Comparison of ENCODE assay signal across 7 mouse cellular contexts in genomic region chr7:99248906-99249581, GRCm38 (mm10). TPM values are rescaled to one million over a fixed set of nuclear protein-coding genes. Genes with fewer than 3 reads are reported as not detected.
A peak's percentile ranks its signal among the peaks of the same experiment; 100 is the strongest.
DNase-seq lines count a peak whose midpoint lies in the region; ATAC-seq and TF ChIP-seq lines count a peak whose summit lies in the region.

No protein-coding gene starts in this region.

- no peak for TF ChIP-seq POLR2A in liver, adult 2 months (IDR thresholded peaks at IDR 0.05; ENCODE audit: extremely low read depth, insufficient read depth, low read length)
- TF ChIP-seq POLR2A in myocyte (IDR thresholded peaks at IDR 0.05; ENCODE audit: insufficient read length, low read depth) = no peak

- intact Hi-C loops in left cerebral cortex, postnatal 10 days (cut with DNase I) = no loop called here
- intact Hi-C loops in left cerebral cortex, postnatal 14 days (cut with DNase I) = loop anchor here (5.0 kb wide), 1 partner anchor 67 kb away; the partner anchor contains the start of gene Dgat2

- peak overlapping the region; percentile 30; the same call in 1 of the 2 replicates for H3K4me3 ChIP-seq in liver, adult 2 months (ENCODE audit: insufficient read depth, low read depth, low read length)
- H3K4me3 ChIP-seq in intestine, embryonic 16.5 days (ENCODE audit: low read length) = peak overlapping the region; percentile 44
- peak overlapping the region; percentile 14 for H3K4me3 ChIP-seq in myocyte

- TF ChIP-seq CTCF in liver, adult 2 months (IDR thresholded peaks at IDR 0.05; ENCODE audit: low read depth, low read length) = no peak

- H3K27me3 ChIP-seq in liver, adult 2 months (ENCODE audit: control insufficient read depth, insufficient read depth, low read length) = no peaks in the 10 kb centered on the region
- no peaks in the 10 kb centered on the region for H3K27me3 ChIP-seq in intestine, embryonic 16.5 days (replicated peaks; ENCODE audit: control insufficient read depth, insufficient read depth, low read length)
- H3K27me3 ChIP-seq in myocyte (ENCODE audit: control insufficient read depth, insufficient read depth, insufficient read length) = no peaks in the 10 kb centered on the region

- H3ac ChIP-seq in myocyte (ENCODE audit: control insufficient read depth, insufficient read length) = no peak overlapping the region

- no peak overlapping the region for H3K27ac ChIP-seq in liver, adult 2 months (replicated peaks; ENCODE audit: insufficient read depth, low read depth, low read length)
- H3K27ac ChIP-seq in intestine, embryonic 16.5 days (ENCODE audit: low read length) = no peak overlapping the region

- peak; percentile 62; the same call in 1 of the 2 replicates for ATAC-seq in erythroblast, adult 5-6 weeks (replicated peaks; ENCODE audit: low FRiP score, poor library complexity, severe bottlenecking)
- peak; percentile 27; the same call in 1 of the 2 replicates for ATAC-seq in intestine, embryonic 16.5 days

- WGBS in liver, adult 2 months = 10% methylated on average over 42 of the region's 44 CpGs
- WGBS in intestine, embryonic 16.5 days = 2% methylated on average over 44 of the region's 44 CpGs

- H3K9ac ChIP-seq in liver, adult 2 months (ENCODE audit: low read depth, low read length) = peak overlapping the region; percentile 39
- H3K9ac ChIP-seq in intestine, embryonic 16.5 days (ENCODE audit: low read depth, low read length) = peak overlapping the region; percentile 59

- H3K79me2 ChIP-seq in liver, adult 2 months (ENCODE audit: control insufficient read depth, insufficient read depth, low read length) = no peaks in the 10 kb centered on the region
- H3K79me2 ChIP-seq in myocyte (ENCODE audit: control insufficient read depth, insufficient read depth) = no peaks in the 10 kb centered on the region

- no peaks in the 10 kb centered on the region for H3K36me3 ChIP-seq in liver, adult 2 months (ENCODE audit: control insufficient read depth, insufficient read depth, low read length)
- no peaks in the 10 kb centered on the region for H3K36me3 ChIP-seq in intestine, embryonic 16.5 days (ENCODE audit: control insufficient read depth, insufficient read depth, low read length)
- no peaks in the 10 kb centered on the region for H3K36me3 ChIP-seq in myocyte (ENCODE audit: control insufficient read depth, insufficient read depth)

- H3K9me3 ChIP-seq in intestine, embryonic 16.5 days (ENCODE audit: control insufficient read depth, low read length) = no peaks in the 10 kb centered on the region

- DNase-seq in liver, adult 2 months (ENCODE audit: extremely low read depth, low read depth, low spot score) = no peak
- no peak for DNase-seq in liver
- no peak for DNase-seq in left cerebral cortex, postnatal 10 days (ENCODE audit: extremely low spot score in 1 of 2, low spot score in 2 of 2)
- no peak for DNase-seq in left cerebral cortex, postnatal 14 days (ENCODE audit: low spot score in 2 of 2)

- peak overlapping the region; percentile 67 for H3K4me2 ChIP-seq in intestine, embryonic 16.5 days (ENCODE audit: low read depth, low read length)
- peak overlapping the region; percentile 97 for H3K4me2 ChIP-seq in myocyte (ENCODE audit: low read depth)

- no peaks in the 10 kb centered on the region for H3K4me1 ChIP-seq in liver, adult 2 months (ENCODE audit: control insufficient read depth, insufficient read depth, low read length)
- H3K4me1 ChIP-seq in intestine, embryonic 16.5 days (ENCODE audit: control insufficient read depth, insufficient read depth, low read length) = peaks cover 4% of the 10 kb centered on the region; the same call in 1 of the 2 replicates

TF ChIP-seq in myocyte, 11 proteins besides CTCF, POLR2A, EP300 and RAD21:
- TF ChIP-seq REST (IDR thresholded peaks at IDR 0.05; ENCODE audit: insufficient read depth, insufficient read length) (no peak), MAX (IDR thresholded peaks at IDR 0.05; ENCODE audit: low read depth) (no peak), MYOG (IDR thresholded peaks at IDR 0.05; ENCODE audit: control insufficient read depth in 1 of 3, insufficient read depth in 1 of 3, insufficient read length in 2 of 3, low read depth in 2 of 3) (no peak), TCF3 (IDR thresholded peaks at IDR 0.05; ENCODE audit: insufficient read length, low read depth) (no peak), CEBPB (IDR thresholded peaks at IDR 0.05; ENCODE audit: insufficient read depth, poor library complexity, severe bottlenecking) (no peak), USF1 (IDR thresholded peaks at IDR 0.05; ENCODE audit: low read depth) (no peak), SRF (IDR thresholded peaks at IDR 0.05; ENCODE audit: control insufficient read depth, insufficient read length, low read depth) (no peak), POLR2AphosphoS2 (IDR thresholded peaks at IDR 0.05; ENCODE audit: insufficient read length, low read depth) (no peak), TCF12 (IDR thresholded peaks at IDR 0.05; ENCODE audit: insufficient read depth, poor library complexity, severe bottlenecking) (no peak), E2F4 (IDR thresholded peaks at IDR 0.05; ENCODE audit: insufficient read depth) (no peak), MYOD1 (IDR thresholded peaks at IDR 0.05; ENCODE audit: control insufficient read depth in 1 of 3, insufficient read length in 2 of 3, low read depth in 2 of 3) (no peak)

RNA-seq across cellular contexts. Expression of gene Mogat2, which starts 10.6 kb away (rescaled TPM):
- total RNA-seq in liver, adult 2 months (2014; rRNA removed) = 0.20 and 0.74 TPM in 2 replicates
- polyA plus RNA-seq in liver, adult 2 months (2012; rRNA removed) = 0.22 and 0.34 TPM in 2 replicates
- 1.7 and 8.2 TPM in 2 replicates for total RNA-seq in erythroblast, adult 5-6 weeks (2015; ENCODE audit: low replicate concordance)
- total RNA-seq in erythroblast, adult 5-6 weeks (2017; ENCODE audit: low replicate concordance) = 3.0 and 3.6 TPM in 2 replicates
- 234 and 306 TPM in 2 replicates for polyA plus RNA-seq in intestine, embryonic 16.5 days (2015; fragmentation: Nextera tagmentation; extraction: Ambion mirVana)
- 1.9 TPM for polyA plus RNA-seq in myocyte (2012; fragmentation: generic; extraction: Trizol)
- under 1 TPM in 1 of 2 experiments, not detected in 1; 0.49 TPM for total RNA-seq in left cerebral cortex, postnatal 10 days (2021)
- total RNA-seq in left cerebral cortex, postnatal 14 days (2021) = not detected

RNA-seq across cellular contexts. Expression of gene Map6, which starts 18.2 kb away (rescaled TPM):
- not detected in 2 replicates for total RNA-seq in liver, adult 2 months (2014; rRNA removed)
- 0.04 TPM in 1 of 2 replicates, not detected in the other for polyA plus RNA-seq in liver, adult 2 months (2012; rRNA removed)
- 0.19 TPM in 1 of 2 replicates, not detected in the other for total RNA-seq in erythroblast, adult 5-6 weeks (2015; ENCODE audit: low replicate concordance)
- 0.34 TPM in 1 of 2 replicates, not detected in the other for total RNA-seq in erythroblast, adult 5-6 weeks (2017; ENCODE audit: low replicate concordance)
- 3.5 and 4.2 TPM in 2 replicates for polyA plus RNA-seq in intestine, embryonic 16.5 days (2015; fragmentation: Nextera tagmentation; extraction: Ambion mirVana)
- 35.1 TPM for polyA plus RNA-seq in myocyte (2012; fragmentation: generic; extraction: Trizol)
- total RNA-seq in left cerebral cortex, postnatal 10 days (2021) = 100 to 1,000 TPM; 231 to 242 TPM
- 100 to 1,000 TPM; 182 to 190 TPM for total RNA-seq in left cerebral cortex, postnatal 14 days (2021)

Comparison
In these comparisons a context has a peak if more than half of its experiments do, and no peak if none do; other contexts are left out.
1. RNA of gene Map6, which starts 18.2 kb away (total RNA-seq): 231 to 242 TPM in left cerebral cortex, postnatal 10 days and 182 to 190 TPM in left cerebral cortex, postnatal 14 days; 0.19 to 0.34 TPM in erythroblast, adult 5-6 weeks and not detected in liver, adult 2 months; every median in the first group is over 100 times any median in the second.
2. Peak in every context shown above with its lines, with median percentiles within 50 percentile points of each other: H3K4me3 ChIP-seq.